Mouse (Mus musculus) liver, postnatal 0 days (tissue): ENCODE data around the gene Usp30. TPM values are rescaled to one million over a fixed set of nuclear protein-coding genes. Genes with fewer than 3 reads are reported as not detected.

ENCODE experiments used
- ATAC-seq: fragments of 200-750 bp; cut with Nextera tagmentation; 2 replicates; pipeline ENCODE4 v1.8.0; 2017; ENCODE audit warnings: mild to moderate bottlenecking, moderate library complexity
- DNase-seq: peaks from one replicate; pipeline ENCODE4 v3.0.0-alpha.2; 2016
- H3K27ac ChIP-seq: fragments of 300-500 bp; sonication (generic); 2 replicates; pipeline ENCODE4 v1.5.1; 2014; ENCODE audit warnings: antibody characterized with exemption, moderate library complexity, mild to moderate bottlenecking, low read depth
- H3K27me3 ChIP-seq: fragments of 300-500 bp; sonication (generic); 2 replicates; pipeline ENCODE4 v1.6.1; 2014; ENCODE audit warnings: low read length, control low read depth, mixed read lengths; ENCODE audit not compliant: insufficient read depth
- H3K36me3 ChIP-seq: fragments of 300-500 bp; sonication (generic); replicated peaks from 2 replicates; pipeline ENCODE4 v1.6.1; 2014; ENCODE audit warnings: mild to moderate bottlenecking, control low read depth, low read length, moderate library complexity, mixed read lengths; ENCODE audit not compliant: insufficient read depth
- H3K4me1 ChIP-seq: fragments of 300-500 bp; sonication (generic); 2 replicates; pipeline ENCODE4 v1.6.1; 2014; ENCODE audit warnings: antibody characterized with exemption, mild to moderate bottlenecking, control low read depth; ENCODE audit not compliant: insufficient read depth
- H3K4me2 ChIP-seq: fragments of 300-500 bp; sonication (generic); 2 replicates; pipeline ENCODE4 v1.6.1; 2014; ENCODE audit warnings: low read depth, mild to moderate bottlenecking, low read length, moderate library complexity, mixed read lengths
- H3K4me3 ChIP-seq: fragments of 300-500 bp; sonication (generic); 2 replicates; pipeline ENCODE4 v1.5.1; 2014; ENCODE audit warnings: low read depth, low read length
- H3K9ac ChIP-seq: fragments of 300-500 bp; sonication (generic); replicated peaks from 2 replicates; pipeline ENCODE4 v1.6.1; 2014; ENCODE audit warnings: mild to moderate bottlenecking, moderate library complexity
- H3K9me3 ChIP-seq: fragments of 300-500 bp; sonication (generic); 2 replicates; pipeline ENCODE4 v1.6.1; 2016; ENCODE audit warnings: mild to moderate bottlenecking, control low read depth, low read length, mixed read lengths
- CTCF ChIP-seq: sonication (generic); IDR thresholded peaks from 2 replicates; pipeline ENCODE4 v1.5.1; 2016; ENCODE audit warnings: antibody characterized with exemption, low read depth
- EP300 ChIP-seq: IDR thresholded peaks from 2 replicates; pipeline ENCODE4 v1.6.1; 2016; ENCODE audit warnings: antibody characterized with exemption, low read depth, mild to moderate bottlenecking
- WGBS: fragments of 180-500 bp; shearing (Covaris S2); extraction: QIAGEN DNeasy Blood & Tissue Kit; methylation state at CpG from one replicate; pipeline ENCODE4 v1.1.7; 2014; ENCODE audit not compliant: insufficient replicate concordance; 5-methylcytosine and 5-hydroxymethylcytosine counted together
- polyA plus RNA-seq: library from polyadenylated mRNA; unstranded; fragments of >200 nt; fragmentation: Nextera tagmentation; extraction: Ambion mirVana; gene quantifications from 2 replicates; pipeline ENCODE4 v1.2.1, GENCODE M21; 2015

Usp30 gene
- polyA plus RNA-seq, 1 experiment from 2014 or later, result 2.6 TPM

DNA sequence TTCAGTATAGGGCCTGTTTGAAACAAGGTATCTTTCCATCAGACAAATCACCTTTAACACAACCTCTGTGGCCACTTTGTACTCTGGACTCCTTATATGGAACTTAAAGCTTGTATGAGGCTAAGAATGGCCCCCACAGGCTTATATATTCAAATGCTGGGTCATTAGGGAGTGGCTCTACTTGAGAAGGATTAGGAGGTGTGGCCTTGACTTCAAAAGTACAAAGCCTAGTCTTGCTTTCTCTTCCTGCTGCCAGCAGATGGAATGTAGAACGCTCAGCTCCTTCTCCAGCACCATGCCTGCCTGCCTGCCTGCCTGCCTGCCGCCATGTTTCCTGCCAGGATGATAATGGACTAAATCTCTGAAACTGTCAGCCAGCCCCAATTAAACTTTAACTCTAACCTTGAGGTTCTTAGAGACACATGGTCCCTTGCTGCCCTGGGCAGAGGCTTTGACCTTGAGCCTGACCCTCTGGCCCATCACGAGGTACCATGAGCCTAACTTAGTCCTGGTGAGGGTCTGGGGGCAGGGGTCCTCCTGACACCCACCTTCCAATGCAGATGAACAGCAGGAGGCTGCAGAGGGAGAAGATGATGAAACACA, 33.0 kb upstream of the Usp30 start:
- Histone ChIP-seq H3K4me3 (no peak overlapping the region), H3K27ac (no peak overlapping the region)
- no peak for ATAC-seq

DNA sequence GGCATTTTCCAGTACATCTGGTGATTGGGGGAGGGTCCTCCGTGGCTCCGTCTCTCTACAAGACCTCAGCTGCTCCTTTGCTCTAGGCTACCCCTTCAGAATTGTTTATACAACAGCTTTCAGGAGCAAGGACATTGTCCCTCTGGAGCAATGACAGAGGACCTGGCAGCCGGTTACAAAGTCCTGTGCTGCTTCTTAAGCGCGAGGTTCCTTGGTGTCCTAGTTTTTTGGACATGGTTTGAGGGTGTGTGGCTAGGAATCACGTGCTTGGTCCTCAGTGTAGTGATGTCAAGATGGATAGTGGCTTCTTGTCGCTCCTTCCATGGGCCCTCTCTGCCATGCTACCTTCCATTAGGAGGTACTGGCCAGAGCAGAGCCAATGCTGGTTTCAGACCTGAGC, 30.9 kb upstream of the Usp30 start:
- no peaks in the 10 kb centered on the region; the same call in 1 of the 2 replicates for H3K9me3 ChIP-seq
- 68% methylated on average over 7 of the region's 7 CpGs for WGBS
- no peak overlapping the region for H3K4me3 ChIP-seq
- no peak overlapping the region for H3K9ac ChIP-seq
- TF ChIP-seq CTCF, result no peak
- no peak overlapping the region for H3K4me2 ChIP-seq
- no peaks in the 10 kb centered on the region for H3K4me1 ChIP-seq
- no peaks in the 10 kb centered on the region for H3K27me3 ChIP-seq
- ATAC-seq (no peak), DNase-seq (no peak)
- H3K36me3 ChIP-seq, result no peaks in the 10 kb centered on the region
- no peak overlapping the region for H3K27ac ChIP-seq

More for the DNA sequence above, 33.0 kb upstream of the Usp30 start:
- TF ChIP-seq EP300 (no peak), CTCF (no peak)
- Histone ChIP-seq H3K9me3 (no peaks in the 10 kb centered on the region; the same call in 1 of the 2 replicates), H3K27me3 (no peaks in the 10 kb centered on the region), H3K9ac (no peak overlapping the region), H3K4me1 (peaks cover 9% of the 10 kb centered on the region; the same call in 1 of the 2 replicates), H3K36me3 (no peaks in the 10 kb centered on the region), H3K4me2 (no peak overlapping the region)
- WGBS, result 70% methylated on average over 3 of the region's 3 CpGs
- no peak for DNase-seq

DNA sequence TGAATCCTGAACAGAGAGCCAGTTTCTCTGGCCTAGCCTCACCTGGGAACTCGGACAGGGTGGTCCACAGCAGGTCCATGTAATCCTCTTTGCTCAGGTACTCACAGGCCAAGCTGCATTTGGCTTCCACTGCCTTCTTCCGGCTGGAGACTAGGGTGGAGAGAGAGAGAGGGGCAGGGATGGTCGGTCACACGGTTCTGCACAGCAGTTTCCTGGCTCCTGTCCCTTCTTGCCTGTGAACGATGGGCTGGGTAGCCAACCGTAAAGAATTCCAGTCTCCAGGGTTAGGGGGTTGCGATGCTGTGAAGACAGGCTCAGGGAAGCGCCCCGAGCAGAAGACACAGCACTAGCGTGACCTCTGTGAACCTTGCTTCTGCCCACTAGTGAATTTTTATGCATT, 30.1 kb upstream of the Usp30 start:
- TF ChIP-seq CTCF (no peak), EP300 (no peak)
- DNase-seq, result no peak
- ATAC-seq, result no peak
- Histone ChIP-seq H3K4me1 (no peaks in the 10 kb centered on the region), H3K4me2 (no peak overlapping the region), H3K9me3 (no peaks in the 10 kb centered on the region; the same call in 1 of the 2 replicates), H3K4me3 (no peak overlapping the region), H3K36me3 (no peaks in the 10 kb centered on the region), H3K9ac (no peak overlapping the region), H3K27ac (no peak overlapping the region), H3K27me3 (no peaks in the 10 kb centered on the region)
- WGBS, result 61% methylated on average over 10 of the region's 10 CpGs

DNA sequence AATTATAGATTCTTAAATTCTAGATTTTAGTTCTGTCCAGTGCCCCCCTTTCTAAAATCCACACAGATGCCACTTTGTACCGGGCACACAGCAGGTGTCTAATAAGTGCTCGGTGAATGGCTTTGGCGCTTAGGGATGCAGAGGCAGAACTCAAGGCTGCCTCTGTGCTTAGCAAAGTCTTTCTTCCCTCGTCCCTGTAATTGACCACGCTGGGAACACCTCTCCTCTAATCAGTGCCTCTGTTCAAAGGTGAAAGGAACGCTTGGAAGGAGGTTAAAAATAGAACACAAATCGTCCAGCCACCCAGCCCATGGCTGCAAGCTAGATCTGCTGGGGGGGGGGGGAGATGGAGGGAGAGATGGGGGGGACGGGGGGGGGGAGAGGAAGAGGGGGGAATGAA, 24.8 kb upstream of the Usp30 start:
- H3K9me3 ChIP-seq, result no peaks in the 10 kb centered on the region
- no peaks in the 10 kb centered on the region for H3K4me1 ChIP-seq
- DNase-seq (no peak), ATAC-seq (no peak)
- no peak overlapping the region for H3K4me3 ChIP-seq
- H3K36me3 ChIP-seq, result no peaks in the 10 kb centered on the region
- H3K27ac ChIP-seq, result no peak overlapping the region
- H3K4me2 ChIP-seq, result no peak overlapping the region
- no peak overlapping the region for H3K9ac ChIP-seq
- TF ChIP-seq EP300 (no peak), CTCF (no peak)
- H3K27me3 ChIP-seq, result no peaks in the 10 kb centered on the region
- 39% methylated on average over 8 of the region's 8 CpGs for WGBS

DNA sequence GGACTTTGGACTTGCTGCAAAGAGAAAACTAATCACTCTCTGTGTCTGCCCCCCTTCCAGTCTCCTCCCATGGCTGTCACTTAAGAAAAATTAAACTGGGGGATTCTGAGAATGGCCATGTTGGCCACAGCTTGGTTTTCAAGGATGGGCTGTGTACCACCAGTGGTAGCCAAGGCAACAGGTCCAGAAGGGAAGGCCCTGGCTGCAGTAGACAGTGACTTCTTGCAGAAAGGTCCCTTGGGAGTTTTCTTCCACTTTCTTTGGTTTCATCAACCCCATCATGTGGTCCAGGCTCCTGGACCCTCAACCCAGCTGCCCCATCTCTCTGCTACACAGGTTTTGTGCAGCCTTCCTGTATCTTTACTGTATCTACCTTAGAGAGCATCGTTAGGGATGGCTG, 24.4 kb upstream of the Usp30 start:
- no peak for DNase-seq
- TF ChIP-seq EP300, result no peak
- TF ChIP-seq CTCF, result no peak
- Histone ChIP-seq H3K4me3 (no peak overlapping the region), H3K4me2 (no peak overlapping the region), H3K9ac (no peak overlapping the region), H3K4me1 (no peaks in the 10 kb centered on the region), H3K36me3 (no peaks in the 10 kb centered on the region), H3K9me3 (no peaks in the 10 kb centered on the region), H3K27ac (no peak overlapping the region), H3K27me3 (no peaks in the 10 kb centered on the region)
- 30% methylated on average over 1 of the region's 1 CpGs for WGBS
- no peak for ATAC-seq

DNA sequence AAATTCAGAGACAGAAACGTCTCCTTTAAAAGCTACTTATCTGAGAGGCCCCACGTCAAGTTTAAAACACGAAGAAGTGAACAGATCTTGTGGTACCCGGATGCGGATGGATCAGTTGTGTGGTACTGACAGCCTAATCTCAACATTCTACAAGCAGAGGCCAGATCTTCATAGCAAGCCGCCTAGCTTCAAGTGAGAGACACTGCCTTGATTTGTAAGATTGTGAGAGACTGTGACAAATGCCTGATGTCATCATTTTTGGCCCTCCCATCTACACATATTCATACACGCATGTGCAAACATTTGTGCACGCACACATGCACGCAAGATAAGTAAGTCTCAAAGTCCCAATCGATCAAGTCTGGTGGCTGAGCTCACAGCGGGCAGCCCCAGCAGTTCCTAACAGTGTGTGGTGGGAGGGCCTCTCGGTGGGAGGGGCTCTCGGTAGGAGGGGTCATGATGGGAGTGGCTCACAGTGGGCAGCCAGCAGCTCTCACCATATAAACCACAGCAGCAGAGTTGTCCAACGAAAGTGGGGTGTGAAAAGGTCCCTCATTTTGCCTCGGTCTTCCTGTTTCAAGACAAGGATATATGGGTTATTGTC, 23.8 kb upstream of the Usp30 start:
- H3K4me2 ChIP-seq, result no peak overlapping the region
- no peak overlapping the region for H3K4me3 ChIP-seq
- no peaks in the 10 kb centered on the region for H3K27me3 ChIP-seq
- no peak overlapping the region for H3K27ac ChIP-seq
- ATAC-seq, result peak; percentile 96
- H3K36me3 ChIP-seq, result no peaks in the 10 kb centered on the region
- no peaks in the 10 kb centered on the region for H3K4me1 ChIP-seq
- H3K9me3 ChIP-seq, result no peaks in the 10 kb centered on the region
- H3K9ac ChIP-seq, result no peak overlapping the region
- TF ChIP-seq CTCF, result peak; percentile 18; the same call in 1 of the 2 replicates
- TF ChIP-seq EP300, result no peak
- peak; percentile 71 for DNase-seq
- WGBS, result 12% methylated on average over 15 of the region's 15 CpGs
